ENCODE assay signal across 10 mouse cellular contexts in the genomic region with DNA sequence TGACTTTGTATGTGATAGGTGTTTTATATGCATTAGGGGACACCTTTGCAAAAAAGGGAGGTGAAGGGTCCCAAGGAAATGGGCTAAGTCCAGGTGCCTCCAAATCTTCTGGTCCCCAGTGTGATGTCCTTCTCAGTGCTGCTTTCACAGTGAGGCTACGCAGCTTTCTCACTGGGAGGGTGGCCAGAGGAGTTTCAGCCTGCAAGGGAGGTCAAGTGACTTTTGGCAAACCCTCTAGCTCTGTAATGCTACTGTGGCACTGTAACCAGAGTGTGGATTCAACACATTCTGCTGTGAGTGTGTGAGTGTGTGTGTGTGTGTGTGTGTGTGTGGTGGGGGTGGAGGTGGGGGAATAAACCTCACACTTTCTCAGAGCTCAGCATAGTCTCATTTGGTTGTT. TPM values are rescaled to one million over a fixed set of nuclear protein-coding genes. Genes with fewer than 3 reads are reported as not detected.
DNase-seq lines count a peak whose midpoint lies in the region; ATAC-seq lines count a peak whose summit lies in the region.
"Had no signal": no experiment of that assay in that cellular context is flagged by ENCODE, and none has a peak within 500 bp of the region (broad histone marks: within the 10 kb centered on the region; RNA-seq: fewer than 3 reads in every experiment).

No protein-coding gene starts in this region.

- H3K27me3 ChIP-seq in heart, embryonic 10.5 days (ENCODE audit: insufficient read depth, poor library complexity, severe bottlenecking): no peaks in the 10 kb centered on the region
- H3K27me3 ChIP-seq in hindbrain, embryonic 13.5 days: no peaks in the 10 kb centered on the region
- H3K27me3 ChIP-seq: hindbrain, embryonic 15.5 days had no signal

- peak; percentile 97 for DNase-seq in heart, adult 11 months
- no peak for DNase-seq in heart, embryonic 10.5 days (ENCODE audit: low spot score)
- DNase-seq in urinary bladder, postnatal 14 days (ENCODE audit: low spot score): peak; percentile 39
- no peak for DNase-seq in urinary bladder, postnatal 4 days (ENCODE audit: low spot score in 2 of 2)
- peak; percentile 67 to 72 for DNase-seq in kidney, postnatal 36 days
- no peak for DNase-seq in spleen, postnatal 36 days (ENCODE audit: low spot score in 2 of 2)

- peaks cover 33% of the 10 kb centered on the region for H3K36me3 ChIP-seq in heart, embryonic 10.5 days
- H3K36me3 ChIP-seq in hindbrain, embryonic 13.5 days: peaks cover 17% of the 10 kb centered on the region

- H3K4me3 ChIP-seq in heart, embryonic 10.5 days: no peak overlapping the region
- no peak overlapping the region for H3K4me3 ChIP-seq in hindbrain, embryonic 13.5 days
- H3K4me3 ChIP-seq: forebrain, embryonic 10.5 days; hindbrain, embryonic 15.5 days had no signal

- no peak overlapping the region for H3K4me2 ChIP-seq in hindbrain, embryonic 13.5 days
- H3K4me2 ChIP-seq: hindbrain, embryonic 15.5 days had no signal

- H3K27ac ChIP-seq in heart, embryonic 10.5 days: no peak overlapping the region
- H3K27ac ChIP-seq in hindbrain, embryonic 13.5 days: no peak overlapping the region
- H3K27ac ChIP-seq: forebrain, embryonic 10.5 days; hindbrain, embryonic 15.5 days had no signal

- peaks cover 21% of the 10 kb centered on the region for H3K4me1 ChIP-seq in heart, embryonic 10.5 days
- H3K4me1 ChIP-seq in hindbrain, embryonic 13.5 days (replicated peaks): peaks cover 24% of the 10 kb centered on the region

- WGBS in heart, embryonic 10.5 days: 77% methylated on average over 1 of the region's 1 CpGs
- 79% methylated on average over 1 of the region's 1 CpGs for WGBS in hindbrain, embryonic 13.5 days

- H3K9me3 ChIP-seq in heart, embryonic 10.5 days: no peaks in the 10 kb centered on the region
- H3K9me3 ChIP-seq in hindbrain, embryonic 13.5 days: no peaks in the 10 kb centered on the region
- H3K9me3 ChIP-seq: forebrain, embryonic 10.5 days; hindbrain, embryonic 15.5 days had no signal

- ATAC-seq in hindbrain, embryonic 13.5 days (ENCODE audit: low FRiP score): no peak
- ATAC-seq in erythroblast, adult 5-6 weeks (replicated peaks; ENCODE audit: low FRiP score, poor library complexity, severe bottlenecking): no peak

- no peak overlapping the region for H3K9ac ChIP-seq in hindbrain, embryonic 13.5 days
- H3K9ac ChIP-seq: hindbrain, embryonic 15.5 days had no signal

RNA-seq across cellular contexts. Expression of a gene that starts 18.5 kb away (rescaled TPM):
- polyA plus RNA-seq in heart, embryonic 10.5 days (2016; fragmentation: Nextera tagmentation; extraction: Ambion mirVana): 17.3 and 23.4 TPM in 2 replicates
- 20.5 and 21.7 TPM in 2 replicates for polyA plus RNA-seq in hindbrain, embryonic 13.5 days (2015; fragmentation: Nextera tagmentation; extraction: Ambion mirVana)
- 1.2 and 3.6 TPM in 2 replicates for total RNA-seq in erythroblast, adult 5-6 weeks (2015; ENCODE audit: low replicate concordance)
- total RNA-seq in erythroblast, adult 5-6 weeks (2017; ENCODE audit: low replicate concordance): 2.2 and 2.6 TPM in 2 replicates

Comparison
In these comparisons a context has a peak if more than half of its experiments do, and no peak if none do; other contexts are left out.
1. DNase-seq: peak in heart, adult 11 months (single experiment), urinary bladder, postnatal 14 days (single experiment) and kidney, postnatal 36 days (2 of 2); none in heart, embryonic 10.5 days (single experiment), urinary bladder, postnatal 4 days (0 of 2) and spleen, postnatal 36 days (0 of 2).